Mouse (Mus musculus) fibroblast of lung, adult 2 months (primary cell): Measurements from ENCODE around the gene Zfp595.
"Not testable (repeated sequence)": the region's sequence is repeated elsewhere in the genome, so short reads cannot be mapped to it uniquely, and the experiment has no call there.

ENCODE experiments used
- DNase-seq: peaks from one replicate; pipeline ENCODE4 v3.0.0-alpha.2; 2011; ENCODE audit warnings: low read depth

The Zfp595 gene

DNA sequence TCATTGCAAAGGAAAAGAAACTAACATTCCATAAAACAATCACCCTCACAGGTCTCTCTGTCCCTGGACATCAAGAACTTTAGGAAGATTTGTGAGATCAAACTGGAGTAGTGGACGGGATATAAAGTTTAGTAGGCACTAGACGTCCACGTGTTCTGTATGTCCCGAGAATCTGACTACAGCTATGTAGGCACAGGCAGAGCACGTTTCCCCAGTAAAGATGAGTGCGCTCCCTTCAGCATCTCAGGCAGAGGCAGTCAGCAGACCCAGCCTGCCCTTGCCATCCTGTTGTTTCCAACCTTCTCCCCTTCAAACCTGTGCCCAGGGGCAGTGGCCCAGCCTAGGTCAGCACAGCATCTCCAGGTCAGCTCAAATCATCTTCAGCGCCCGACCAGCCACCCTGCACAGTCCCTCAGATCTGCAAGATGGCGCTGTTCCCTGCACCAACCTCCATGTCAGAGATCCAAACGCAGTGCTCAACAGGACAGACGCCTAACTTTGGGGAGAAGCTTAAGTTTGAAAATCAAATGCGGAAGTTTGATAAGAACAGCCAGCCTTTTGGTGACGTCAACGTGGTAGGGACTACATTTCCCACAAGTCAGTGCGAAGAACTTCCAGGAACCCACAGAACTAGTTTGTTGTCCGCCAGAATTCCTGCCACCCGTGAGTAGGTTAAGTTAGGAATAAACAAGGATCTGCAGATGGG is at the start of gene Zfp595:
Gene Zfp595 (minus strand): TSS at position 552 of the 706 bp plus-strand sequence.
- peak; percentile 91 for DNase-seq

DNA sequence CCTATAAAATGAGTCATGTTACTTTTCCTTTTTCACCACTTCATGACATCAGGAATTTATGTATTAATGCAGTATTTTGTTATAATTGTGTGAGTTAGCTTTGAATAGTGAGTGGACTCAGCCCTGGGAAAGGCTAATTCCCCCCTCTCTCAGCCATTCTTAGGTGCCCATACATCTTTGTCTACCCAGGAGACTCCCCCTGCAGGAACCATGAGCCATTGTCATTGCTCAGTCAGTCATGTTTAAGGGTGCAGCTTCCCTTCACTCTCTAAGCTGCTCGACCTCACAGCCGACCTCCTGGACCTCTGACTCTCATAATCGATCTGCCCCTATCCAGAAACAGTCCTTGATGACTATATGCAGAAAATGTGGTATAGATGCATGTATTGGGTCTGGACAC is 43.9 kb upstream of the Zfp595 start:
- not testable (repeated sequence) for DNase-seq

DNA sequence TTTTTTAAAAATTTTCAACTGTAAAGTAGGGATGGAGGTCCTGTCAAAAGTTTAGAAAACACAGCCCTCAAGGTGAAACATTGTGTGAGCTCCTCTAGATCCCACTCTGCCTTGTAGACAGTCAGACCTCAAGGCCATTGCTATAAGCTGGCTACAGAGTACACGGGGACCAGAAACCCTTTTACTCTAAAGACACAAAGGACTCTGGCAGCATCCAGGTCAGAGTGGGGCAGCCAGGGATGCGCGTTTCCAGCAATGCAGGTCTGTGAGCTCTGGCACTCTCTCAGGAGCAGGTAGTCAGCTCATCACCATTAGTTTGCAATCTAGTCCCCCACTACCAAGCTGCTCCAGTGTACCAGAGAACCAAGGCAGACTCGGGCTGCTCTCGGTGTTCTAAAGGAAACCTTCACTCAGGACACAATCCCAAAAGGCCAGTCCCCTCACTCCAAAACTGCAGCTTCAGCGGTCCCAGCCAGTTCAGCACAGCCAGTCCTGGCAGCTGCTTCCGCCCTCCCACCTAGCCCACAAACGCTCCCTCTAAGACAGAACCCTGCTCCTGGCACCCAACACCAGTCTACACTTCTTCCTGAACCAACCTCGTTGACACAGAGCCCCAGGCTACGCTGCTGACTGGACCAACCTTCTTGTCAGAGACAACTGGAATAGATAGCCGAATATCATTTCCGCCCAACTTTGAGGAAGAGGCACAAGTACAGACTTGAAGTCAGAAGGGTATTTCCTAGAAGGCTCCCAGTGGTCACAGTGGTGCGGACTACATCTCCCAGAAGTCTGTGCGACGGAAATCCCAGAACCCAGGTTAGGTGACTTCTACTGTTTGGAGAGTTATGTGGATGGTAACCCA is 42.9 kb upstream of the Zfp595 start, which contains the start of the genes Gm28041 and Zfp456:
Gene Gm28041 (minus strand): TSS at position 684 of the 862 bp plus-strand sequence.
Gene Zfp456 (minus strand): TSS at position 761 of the 862 bp plus-strand sequence.
- peak; percentile 46 for DNase-seq

DNA sequence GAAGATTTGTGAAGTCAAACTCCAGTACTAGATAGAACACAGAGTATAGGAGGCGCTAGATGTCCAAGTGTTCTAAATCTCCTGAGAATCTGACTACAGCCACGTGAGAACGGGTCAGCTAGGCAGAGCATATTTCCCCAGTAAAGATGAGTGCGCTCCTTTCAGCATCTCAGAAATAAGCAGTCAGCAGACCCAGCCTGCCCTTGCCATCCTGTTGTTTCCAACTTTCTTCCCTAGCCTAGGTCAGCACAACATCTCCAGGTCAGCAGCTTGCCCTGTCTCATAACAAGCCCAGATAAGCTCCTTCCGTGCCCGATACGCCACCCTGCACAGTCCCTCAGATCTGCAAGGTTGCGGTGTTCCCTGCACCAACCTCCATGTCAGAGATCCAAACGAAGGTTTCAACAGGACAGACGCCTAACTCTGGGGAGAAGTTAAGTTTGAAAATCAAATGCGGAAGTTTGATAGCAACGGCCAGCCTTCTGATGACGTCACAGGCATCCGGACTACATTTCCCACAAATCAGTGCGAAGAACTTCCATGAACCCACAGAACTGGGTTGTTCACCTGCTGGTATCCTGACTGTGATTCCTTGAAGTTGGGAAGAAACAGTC is 27.9 kb upstream of the Zfp595 start, which contains the start of the genes Gm28044 and Zfp953:
Gene Gm28044 (minus strand): TSS at position 406 of the 614 bp plus-strand sequence.
Gene Zfp953 (minus strand): TSS at position 475 of the 614 bp plus-strand sequence.
- peak; percentile 79 for DNase-seq

DNA sequence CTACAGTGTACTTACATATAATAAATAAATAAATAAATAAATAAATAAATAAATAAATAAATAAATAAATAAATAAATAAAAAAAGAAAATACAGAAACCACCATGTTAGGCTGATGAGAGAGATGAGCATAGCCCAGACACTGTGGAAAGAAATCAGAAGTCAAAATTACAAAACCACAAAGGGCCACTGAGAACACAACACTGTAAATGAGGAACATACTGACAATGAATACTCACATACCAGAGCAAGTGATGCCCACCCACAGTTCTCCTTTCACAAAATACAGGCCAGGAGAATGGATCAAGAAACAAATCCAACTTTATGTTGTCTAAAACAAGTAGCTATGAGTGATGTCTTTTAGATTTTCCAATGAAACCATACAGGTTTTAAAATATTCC is 19.5 kb upstream of the Zfp595 start:
- DNase-seq = no peak

DNA sequence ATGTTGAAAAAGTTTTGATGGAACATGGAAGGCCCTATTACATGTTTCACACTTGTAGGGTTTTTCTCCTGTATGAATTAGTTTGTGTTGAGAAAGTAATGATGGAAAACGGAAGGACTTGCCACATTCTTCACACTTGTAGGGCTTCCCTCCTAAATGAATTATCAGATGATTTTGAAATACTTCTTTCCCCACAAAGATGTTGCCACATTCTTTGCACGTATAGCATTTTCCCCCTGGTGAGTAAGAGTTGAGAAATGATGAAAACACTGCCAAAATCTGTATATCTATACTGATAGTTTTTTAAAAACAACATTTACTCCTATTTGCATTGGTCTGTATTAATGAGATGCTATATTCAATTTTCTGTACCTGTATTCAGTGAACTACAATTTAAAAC is 11.1 kb upstream of the Zfp595 start:
- no peak for DNase-seq

DNA sequence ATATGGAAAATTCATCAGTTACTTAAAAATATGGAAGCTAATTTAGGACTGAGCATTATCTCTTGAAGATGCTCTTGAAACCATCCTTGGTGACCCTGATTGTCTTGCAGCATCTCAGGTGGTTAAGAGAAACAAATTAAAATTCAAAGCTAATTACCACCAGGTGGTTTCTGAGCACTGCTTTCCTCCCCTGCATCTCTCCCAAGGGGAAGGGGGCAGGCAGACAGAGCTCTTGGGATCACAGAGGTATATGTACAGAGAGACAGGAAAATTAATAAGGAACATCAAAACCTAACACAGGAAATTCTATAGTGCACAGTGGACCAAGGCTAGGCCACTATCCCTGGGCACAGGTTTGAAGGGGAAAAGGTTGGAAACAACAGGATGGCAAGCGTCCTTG is 507 bp upstream of the Zfp595 start:
- no peak for DNase-seq

DNA sequence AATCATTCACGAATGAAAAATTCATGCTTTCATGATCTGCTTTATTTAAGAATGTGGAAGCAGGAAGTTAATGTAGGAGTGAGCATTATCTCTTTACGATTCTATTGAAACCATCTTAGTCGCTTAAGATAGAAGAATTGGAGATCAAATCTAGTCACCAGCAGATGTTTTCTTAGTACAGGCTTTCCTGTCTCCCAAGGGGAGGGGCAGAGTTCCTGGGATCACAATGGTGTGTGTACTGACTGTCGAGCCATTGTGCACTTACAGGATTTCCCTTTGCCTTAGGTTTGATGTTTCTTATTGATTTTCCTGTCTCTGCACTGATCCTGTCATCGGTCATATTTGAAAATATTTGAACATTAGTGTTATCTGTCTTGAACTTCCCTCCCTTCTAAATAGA is 25.7 kb downstream of the Zfp595 start:
- DNase-seq = no peak

DNA sequence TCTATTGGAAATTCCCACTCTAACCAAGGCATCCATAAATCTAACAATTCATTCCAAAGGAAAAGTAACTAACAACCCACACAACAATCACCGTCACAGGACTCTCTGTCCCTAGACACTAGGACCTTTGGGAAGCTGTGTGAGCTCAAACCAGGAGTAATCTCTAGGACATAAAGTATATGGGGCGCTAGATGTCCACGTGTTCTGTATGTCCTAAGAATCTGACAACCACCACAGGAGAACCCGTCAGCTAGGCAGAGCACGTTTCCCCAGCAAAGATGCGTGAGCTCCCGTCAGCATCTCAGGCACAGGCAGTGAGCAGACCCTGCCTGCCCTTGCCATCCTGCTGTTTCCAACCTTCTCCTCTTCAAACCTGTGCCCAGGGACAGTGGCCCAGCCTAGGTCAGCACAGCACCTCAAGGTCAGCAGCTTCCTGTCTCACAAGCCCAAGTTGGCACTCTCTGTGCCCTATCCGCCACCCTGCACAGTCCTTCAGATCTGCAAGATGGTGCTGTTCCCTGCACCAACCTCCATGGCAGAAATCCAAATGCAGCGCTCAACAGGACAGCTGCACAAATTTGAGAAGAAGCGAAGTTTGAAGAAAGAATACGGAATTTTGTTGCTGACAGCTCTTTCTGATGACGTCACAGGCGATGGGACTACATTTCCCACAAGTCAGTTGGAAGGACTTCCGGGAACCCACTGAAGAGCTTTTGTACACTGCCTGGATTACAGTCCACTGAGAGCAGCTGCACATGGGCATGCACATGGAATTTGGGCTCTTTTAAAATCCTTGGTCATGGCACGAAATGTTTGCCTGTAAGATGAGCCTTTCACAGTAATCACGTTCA is 26.3 kb downstream of the Zfp595 start, which contains the start of gene Zfp457:
Gene Zfp457 (minus strand): TSS at position 664 of the 851 bp plus-strand sequence.
- peak; percentile 84 for DNase-seq

DNA sequence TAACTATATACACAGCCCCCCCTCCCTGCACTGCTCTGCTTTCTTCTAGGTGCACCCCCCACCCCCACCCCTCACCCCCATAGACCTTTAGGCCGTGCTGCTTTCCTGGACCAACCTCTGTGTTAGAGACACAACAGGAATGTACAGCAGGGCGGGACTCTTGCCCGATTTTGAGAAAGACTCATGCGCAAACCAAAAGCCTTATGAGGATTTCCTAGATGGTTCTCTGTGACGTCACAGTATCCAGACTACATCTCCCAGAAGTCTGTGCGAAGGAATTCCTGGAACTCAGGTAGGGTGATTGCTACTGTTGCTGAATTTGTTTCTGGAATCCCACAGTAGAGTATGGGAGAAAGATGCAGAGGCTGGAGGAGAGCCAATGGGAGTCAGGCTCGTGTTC is 54.1 kb downstream of the Zfp595 start, which contains the start of gene Zfp458:
Gene Zfp458 (minus strand): TSS at position 153 of the 400 bp plus-strand sequence.
- no peak for DNase-seq

DNA sequence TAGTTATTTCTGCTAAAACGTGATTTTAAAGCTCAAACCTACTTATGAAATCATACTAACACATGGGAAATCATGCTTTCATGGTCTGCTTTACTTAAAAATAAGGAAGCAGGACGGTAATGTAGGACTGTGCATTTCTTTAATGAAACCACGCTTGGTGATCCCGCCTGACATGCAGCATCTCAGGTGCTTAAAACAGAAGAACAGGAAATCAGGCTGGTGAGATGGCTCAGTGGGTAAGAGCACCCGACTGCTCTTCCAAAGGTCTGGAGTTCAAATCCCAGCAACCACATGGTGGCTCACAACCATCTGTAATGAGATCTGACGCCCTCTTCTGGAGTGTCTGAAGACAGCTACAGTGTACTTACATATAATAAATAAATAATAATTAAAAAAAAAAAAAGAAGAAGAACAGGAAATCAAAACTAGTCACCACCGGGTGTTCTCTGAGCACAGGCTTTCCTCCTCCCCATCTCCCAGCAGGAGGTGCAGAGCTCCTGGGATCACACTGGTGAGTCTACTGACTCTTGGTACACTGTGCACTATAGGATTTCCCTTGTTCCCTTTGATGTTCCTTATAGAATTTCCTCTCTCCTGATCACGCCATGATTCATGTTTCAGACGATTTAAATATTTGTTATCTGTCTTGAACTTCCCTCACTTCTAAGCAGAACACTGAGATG is 62.8 kb downstream of the Zfp595 start:
- not testable (repeated sequence) for DNase-seq

DNA sequence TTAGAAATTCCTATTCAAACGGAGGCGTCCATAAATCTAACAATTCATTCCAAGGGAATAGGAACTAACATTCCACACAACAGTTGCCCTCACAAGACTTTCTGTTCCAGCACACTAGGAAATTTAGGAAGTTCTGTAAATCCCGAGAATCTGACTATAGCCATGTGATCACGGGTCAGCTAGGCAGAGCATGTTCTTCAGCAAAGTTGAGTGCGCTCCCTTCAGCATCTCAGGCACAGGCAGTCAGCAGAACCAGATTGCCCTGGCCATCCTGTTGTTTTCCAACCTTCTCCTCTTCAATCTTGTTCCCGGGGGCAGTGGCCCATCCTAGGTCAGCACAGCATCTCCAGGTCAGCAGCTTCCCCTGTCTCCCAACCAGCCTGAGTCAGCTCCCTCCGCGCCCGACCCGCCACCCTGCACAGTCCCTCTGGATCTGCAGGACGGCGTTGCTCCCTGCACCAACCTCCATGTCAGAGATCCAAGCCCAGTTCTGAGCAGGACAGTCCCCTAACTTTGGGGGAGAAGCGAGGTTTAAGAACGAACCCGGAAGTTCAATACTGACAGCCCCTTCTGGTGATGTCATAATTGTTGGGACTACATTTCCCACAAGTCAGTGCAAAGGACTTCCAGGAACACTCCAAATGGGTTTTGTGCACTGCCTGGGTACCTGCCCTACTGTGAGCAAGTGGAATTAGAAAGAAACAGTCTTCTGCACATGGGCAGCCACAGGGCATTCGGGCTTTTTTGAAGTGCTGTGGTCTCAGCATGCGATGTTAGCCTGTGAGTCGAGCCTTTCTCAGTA is 63.6 kb downstream of the Zfp595 start:
- DNase-seq = peak; percentile 56
